Mouse (Mus musculus) embryonic facial prominence, embryonic 13.5 days (tissue): Measurements from ENCODE around the gene Slco3a1. TPM values are rescaled to one million over a fixed set of nuclear protein-coding genes. Genes with fewer than 3 reads are reported as not detected.

Experiments used
- ATAC-seq: fragments of 200-750 bp; cut with Nextera tagmentation; 2 replicates; pipeline ENCODE4 v1.8.0; 2017; ENCODE audit warnings: low read depth; ENCODE audit not compliant: insufficient number of reproducible peaks, insufficient read depth, low FRiP score, low TSS enrichment
- H3K27ac ChIP-seq: fragments of 300-500 bp; sonication (generic); 2 replicates; pipeline ENCODE4 v1.5.1; 2015; ENCODE audit warnings: moderate library complexity, mild to moderate bottlenecking, inconsistent platforms
- H3K27me3 ChIP-seq: fragments of 300-500 bp; sonication (generic); 2 replicates; pipeline ENCODE4 v1.6.1; 2015; ENCODE audit warnings: mild to moderate bottlenecking, inconsistent platforms
- H3K36me3 ChIP-seq: fragments of 300-500 bp; sonication (generic); 2 replicates; pipeline ENCODE4 v1.6.1; 2015; ENCODE audit warnings: mild to moderate bottlenecking, inconsistent platforms
- H3K4me1 ChIP-seq: fragments of 300-500 bp; sonication (generic); 2 replicates; pipeline ENCODE4 v1.6.1; 2015; ENCODE audit warnings: inconsistent platforms
- H3K4me2 ChIP-seq: fragments of 300-500 bp; sonication (generic); 2 replicates; pipeline ENCODE4 v1.6.1; 2015; ENCODE audit warnings: moderate library complexity, mild to moderate bottlenecking, inconsistent platforms
- H3K4me3 ChIP-seq: fragments of 300-500 bp; sonication (generic); 2 replicates; pipeline ENCODE4 v1.5.1; 2015; ENCODE audit warnings: mild to moderate bottlenecking, inconsistent platforms
- H3K9ac ChIP-seq: fragments of 300-500 bp; sonication (generic); 2 replicates; pipeline ENCODE4 v1.6.1; 2015; ENCODE audit warnings: mild to moderate bottlenecking, inconsistent platforms
- H3K9me3 ChIP-seq: fragments of 300-500 bp; sonication (generic); 2 replicates; pipeline ENCODE4 v1.6.1; 2016; ENCODE audit warnings: inconsistent platforms
- WGBS: fragments of 180-500 bp; shearing (Covaris S2); methylation state at CpG from one replicate; pipeline ENCODE4 v1.1.7; 2015; ENCODE audit warnings: mixed read lengths; 5-methylcytosine and 5-hydroxymethylcytosine counted together
- polyA plus RNA-seq: library from polyadenylated mRNA; unstranded; fragments of >200 nt; fragmentation: Nextera tagmentation; extraction: Ambion mirVana; gene quantifications from 2 replicates; pipeline ENCODE4 v1.2.1, GENCODE M21; 2015

Slco3a1 gene
- polyA plus RNA-seq, 1 experiment from 2014 or later, result 11.6 TPM

- Histone ChIP-seq H3K36me3 (no peaks in the 10 kb centered on the region), H3K9ac (no peak overlapping the region), H3K27me3 (no peaks in the 10 kb centered on the region), H3K27ac (no peak overlapping the region), H3K4me3 (no peak overlapping the region), H3K4me1 (peaks cover 10% of the 10 kb centered on the region), H3K4me2 (no peak overlapping the region), H3K9me3 (no peaks in the 10 kb centered on the region)
- no peak for ATAC-seq
- 84% methylated on average over 6 of the region's 6 CpGs for whole genome bisulfite sequencing
Measured at GRCm38 (mm10) chr7:74527689-74528088, 26.9 kb downstream of the Slco3a1 start.

- H3K36me3 ChIP-seq, result no peaks in the 10 kb centered on the region
- peaks cover 10% of the 10 kb centered on the region for H3K4me1 ChIP-seq
- H3K27me3 ChIP-seq, result no peaks in the 10 kb centered on the region
- no peak overlapping the region for H3K4me3 ChIP-seq
- no peak for ATAC-seq
- H3K4me2 ChIP-seq, result no peak overlapping the region
- WGBS, result 86% methylated on average over 4 of the region's 4 CpGs
- H3K9ac ChIP-seq, result no peak overlapping the region
- no peak overlapping the region for H3K27ac ChIP-seq
- H3K9me3 ChIP-seq, result no peaks in the 10 kb centered on the region
Measured at GRCm38 (mm10) chr7:74526030-74526429, 28.6 kb downstream of the Slco3a1 start.

GRCm38 (mm10) chr7:74525586-74525985 lies 29.0 kb downstream of the Slco3a1 start:
- no peak overlapping the region for H3K4me3 ChIP-seq
- WGBS, result 75% methylated on average over 2 of the region's 2 CpGs
- H3K36me3 ChIP-seq, result no peaks in the 10 kb centered on the region
- H3K4me1 ChIP-seq, result peaks cover 10% of the 10 kb centered on the region
- no peak for ATAC-seq
- H3K27ac ChIP-seq, result no peak overlapping the region
- no peaks in the 10 kb centered on the region for H3K9me3 ChIP-seq
- H3K9ac ChIP-seq, result no peak overlapping the region
- H3K4me2 ChIP-seq, result no peak overlapping the region
- no peaks in the 10 kb centered on the region for H3K27me3 ChIP-seq

- WGBS, result 87% methylated on average over 8 of the region's 8 CpGs
- H3K27ac ChIP-seq, result no peak overlapping the region
- ATAC-seq, result no peak
- no peaks in the 10 kb centered on the region for H3K9me3 ChIP-seq
- H3K4me2 ChIP-seq, result no peak overlapping the region
- no peak overlapping the region for H3K9ac ChIP-seq
- peaks cover 4% of the 10 kb centered on the region for H3K4me1 ChIP-seq
- H3K27me3 ChIP-seq, result no peaks in the 10 kb centered on the region
- H3K36me3 ChIP-seq, result no peaks in the 10 kb centered on the region
- H3K4me3 ChIP-seq, result no peak overlapping the region
Measured at GRCm38 (mm10) chr7:74524188-74524971, 30.2 kb downstream of the Slco3a1 start.

- H3K4me1 ChIP-seq, result no peaks in the 10 kb centered on the region
- ATAC-seq, result no peak
- H3K9me3 ChIP-seq, result no peaks in the 10 kb centered on the region
- no peaks in the 10 kb centered on the region for H3K27me3 ChIP-seq
- H3K4me2 ChIP-seq, result no peak overlapping the region
- no peak overlapping the region for H3K9ac ChIP-seq
- H3K4me3 ChIP-seq, result no peak overlapping the region
- no peaks in the 10 kb centered on the region for H3K36me3 ChIP-seq
- no peak overlapping the region for H3K27ac ChIP-seq
- 69% methylated on average over 4 of the region's 4 CpGs for WGBS
Measured at GRCm38 (mm10) chr7:74523086-74523485, 31.5 kb downstream of the Slco3a1 start.

- no peaks in the 10 kb centered on the region for H3K36me3 ChIP-seq
- H3K4me2 ChIP-seq, result no peak overlapping the region
- no peak overlapping the region for H3K4me3 ChIP-seq
- no peaks in the 10 kb centered on the region for H3K9me3 ChIP-seq
- ATAC-seq, result no peak
- H3K4me1 ChIP-seq, result no peaks in the 10 kb centered on the region
- no peaks in the 10 kb centered on the region for H3K27me3 ChIP-seq
- H3K27ac ChIP-seq, result no peak overlapping the region
- WGBS, result 72% methylated on average over 4 of the region's 4 CpGs
- no peak overlapping the region for H3K9ac ChIP-seq
Measured at GRCm38 (mm10) chr7:74522260-74522659, 32.3 kb downstream of the Slco3a1 start.

- H3K27ac ChIP-seq, result no peak overlapping the region
- no peaks in the 10 kb centered on the region for H3K9me3 ChIP-seq
- H3K27me3 ChIP-seq, result no peaks in the 10 kb centered on the region
- H3K9ac ChIP-seq, result no peak overlapping the region
- WGBS, result 69% methylated on average over 6 of the region's 6 CpGs
- H3K4me2 ChIP-seq, result no peak overlapping the region
- ATAC-seq, result no peak
- no peaks in the 10 kb centered on the region for H3K36me3 ChIP-seq
- no peak overlapping the region for H3K4me3 ChIP-seq
- no peaks in the 10 kb centered on the region for H3K4me1 ChIP-seq
Measured at GRCm38 (mm10) chr7:74519386-74519785, 35.2 kb downstream of the Slco3a1 start.

GRCm38 (mm10) chr7:74518776-74519175 lies 35.8 kb downstream of the Slco3a1 start:
- H3K27ac ChIP-seq, result no peak overlapping the region
- WGBS, result 93% methylated on average over 1 of the region's 1 CpGs

GRCm38 (mm10) chr7:74518255-74518654 lies 36.3 kb downstream of the Slco3a1 start:
- no peak overlapping the region for H3K9ac ChIP-seq
- no peaks in the 10 kb centered on the region for H3K4me1 ChIP-seq
- WGBS, result 96% methylated on average over 5 of the region's 5 CpGs
- no peaks in the 10 kb centered on the region for H3K36me3 ChIP-seq
- no peak overlapping the region for H3K4me2 ChIP-seq
- H3K27me3 ChIP-seq, result no peaks in the 10 kb centered on the region
- no peak overlapping the region for H3K27ac ChIP-seq
- ATAC-seq, result no peak
- no peaks in the 10 kb centered on the region for H3K9me3 ChIP-seq
- H3K4me3 ChIP-seq, result no peak overlapping the region

More at GRCm38 (mm10) chr7:74518776-74519175, 35.8 kb downstream of the Slco3a1 start:
- no peaks in the 10 kb centered on the region for H3K4me1 ChIP-seq
- H3K27me3 ChIP-seq, result no peaks in the 10 kb centered on the region
- H3K4me3 ChIP-seq, result no peak overlapping the region
- no peak for ATAC-seq
- no peaks in the 10 kb centered on the region for H3K9me3 ChIP-seq
- no peaks in the 10 kb centered on the region for H3K36me3 ChIP-seq
- no peak overlapping the region for H3K9ac ChIP-seq
- no peak overlapping the region for H3K4me2 ChIP-seq

- H3K27ac ChIP-seq, result no peak overlapping the region
- no peak overlapping the region for H3K9ac ChIP-seq
- no peaks in the 10 kb centered on the region for H3K36me3 ChIP-seq
- 80% methylated on average over 1 of the region's 1 CpGs for WGBS
- H3K27me3 ChIP-seq, result no peaks in the 10 kb centered on the region
- no peak overlapping the region for H3K4me3 ChIP-seq
- no peak overlapping the region for H3K4me2 ChIP-seq
- H3K4me1 ChIP-seq, result peaks cover 7% of the 10 kb centered on the region; the same call in 1 of the 2 replicates
- ATAC-seq, result no peak
- no peaks in the 10 kb centered on the region for H3K9me3 ChIP-seq
Measured at GRCm38 (mm10) chr7:74510676-74511075, 43.9 kb downstream of the Slco3a1 start.

GRCm38 (mm10) chr7:74508205-74508604 lies 46.4 kb downstream of the Slco3a1 start:
- Histone ChIP-seq H3K4me1 (peaks cover 7% of the 10 kb centered on the region; the same call in 1 of the 2 replicates), H3K36me3 (no peaks in the 10 kb centered on the region), H3K27ac (no peak overlapping the region), H3K4me2 (no peak overlapping the region), H3K27me3 (no peaks in the 10 kb centered on the region), H3K9ac (no peak overlapping the region), H3K9me3 (no peaks in the 10 kb centered on the region), H3K4me3 (no peak overlapping the region)
- 48% methylated on average over 4 of the region's 4 CpGs for WGBS
- ATAC-seq, result no peak

GRCm38 (mm10) chr7:74506856-74507255 lies 47.7 kb downstream of the Slco3a1 start:
- H3K9ac ChIP-seq, result no peak overlapping the region
- H3K4me2 ChIP-seq, result no peak overlapping the region
- ATAC-seq, result no peak
- peaks cover 7% of the 10 kb centered on the region; the same call in 1 of the 2 replicates for H3K4me1 ChIP-seq
- H3K27me3 ChIP-seq, result no peaks in the 10 kb centered on the region
- H3K36me3 ChIP-seq, result no peaks in the 10 kb centered on the region
- H3K9me3 ChIP-seq, result no peaks in the 10 kb centered on the region
- 86% methylated on average over 5 of the region's 5 CpGs for WGBS
- no peak overlapping the region for H3K27ac ChIP-seq
- H3K4me3 ChIP-seq, result no peak overlapping the region
